Mouse (Mus musculus): ENCODE data around the gene Cog7.

Gene Cog7

GRCm38 (mm10) chr7:121954891-121955669 is 26.4 kb downstream of the Cog7 start:
- DNase-seq (ENCODE audit: low spot score in 2 of 2) = no peak

- DNase-seq (ENCODE audit: low spot score in 2 of 2) = no peak
Observed at GRCm38 (mm10) chr7:121947513-121947912, 34.0 kb downstream of the Cog7 start.

- no peak for DNase-seq (ENCODE audit: low spot score in 2 of 2)
Observed at GRCm38 (mm10) chr7:121946196-121946595, 35.3 kb downstream of the Cog7 start.

- no peak for DNase-seq (ENCODE audit: low spot score in 2 of 2)
Observed at GRCm38 (mm10) chr7:121942371-121942770, 39.1 kb downstream of the Cog7 start.

GRCm38 (mm10) chr7:121941640-121942039 is 39.9 kb downstream of the Cog7 start:
- no peak for DNase-seq (ENCODE audit: low spot score in 2 of 2)

GRCm38 (mm10) chr7:121941016-121941415 is 40.5 kb downstream of the Cog7 start:
- DNase-seq (ENCODE audit: low spot score in 2 of 2) = no peak

- DNase-seq (ENCODE audit: low spot score in 2 of 2) = peak; percentile 46 to 87
Observed at GRCm38 (mm10) chr7:121939729-121940128, 41.8 kb downstream of the Cog7 start.

- no peak for DNase-seq (ENCODE audit: low spot score in 2 of 2)
Observed at GRCm38 (mm10) chr7:121939244-121939643, 42.3 kb downstream of the Cog7 start.

- no peak for DNase-seq (ENCODE audit: low spot score in 2 of 2)
Observed at GRCm38 (mm10) chr7:121938124-121938891, 43.2 kb downstream of the Cog7 start.

- no peak for DNase-seq (ENCODE audit: low spot score in 2 of 2)
Observed at GRCm38 (mm10) chr7:121936861-121937630, 44.5 kb downstream of the Cog7 start.

GRCm38 (mm10) chr7:121935906-121936794 is 45.4 kb downstream of the Cog7 start:
- DNase-seq (ENCODE audit: low spot score in 2 of 2) = no peak

- DNase-seq (ENCODE audit: low spot score in 2 of 2) = no peak
Observed at GRCm38 (mm10) chr7:121934346-121934745, 47.2 kb downstream of the Cog7 start.

- DNase-seq (ENCODE audit: low spot score in 2 of 2) = no peak
Observed at GRCm38 (mm10) chr7:121933675-121934074, 47.8 kb downstream of the Cog7 start.

GRCm38 (mm10) chr7:121931246-121931645 is 50.3 kb downstream of the Cog7 start:
- no peak for DNase-seq (ENCODE audit: low spot score in 2 of 2)

GRCm38 (mm10) chr7:121927882-121928281 is 53.6 kb downstream of the Cog7 start:
- no peak for DNase-seq (ENCODE audit: low spot score in 2 of 2)

GRCm38 (mm10) chr7:121924361-121924760 is 57.1 kb downstream of the Cog7 start:
- DNase-seq (ENCODE audit: low spot score in 2 of 2) = no peak

- no peak for DNase-seq (ENCODE audit: low spot score in 2 of 2)
Observed at GRCm38 (mm10) chr7:121913944-121914343, 67.6 kb downstream of the Cog7 start.

GRCm38 (mm10) chr7:121912250-121912649 is 69.3 kb downstream of the Cog7 start:
- DNase-seq (ENCODE audit: low spot score in 2 of 2) = no peak

GRCm38 (mm10) chr7:121906879-121907278 is 74.6 kb downstream of the Cog7 start:
- DNase-seq (ENCODE audit: low spot score in 2 of 2) = no peak

GRCm38 (mm10) chr7:121902757-121903411 is 78.6 kb downstream of the Cog7 start:
- no peak for DNase-seq (ENCODE audit: low spot score in 2 of 2)

GRCm38 (mm10) chr7:121899940-121900339 is 81.6 kb downstream of the Cog7 start:
- no peak for DNase-seq (ENCODE audit: low spot score in 2 of 2)
